Mouse (Mus musculus): ENCODE results near the gene Rtn4ip1.

- no peak for TF ChIP-seq CTCF (IDR thresholded peaks at IDR 0.05; ENCODE audit: control insufficient read depth, insufficient read depth, insufficient read length)
- TF ChIP-seq USF1 (IDR thresholded peaks at IDR 0.05; ENCODE audit: low read depth) = no peak
- TF ChIP-seq CEBPB (IDR thresholded peaks at IDR 0.05; ENCODE audit: low read depth) = no peak
- no peak for TF ChIP-seq MYOD1 (IDR thresholded peaks at IDR 0.05; ENCODE audit: control insufficient read depth, insufficient read length, low read depth)
Measured at GRCm38 (mm10) chr10:43973244-43973643, 71.6 kb downstream of the Rtn4ip1 start.

Data from C2C12 (cell line).